Mouse (Mus musculus) layer of hippocampus, adult 18-20 months (tissue): ENCODE data around the gene Trim41. TPM values are rescaled to one million over a fixed set of nuclear protein-coding genes. Genes with fewer than 3 reads are reported as not detected.
A peak's percentile ranks its signal among the peaks of the same experiment; 100 is the strongest.
"Not testable (repeated sequence)": the region's sequence is repeated elsewhere in the genome, so short reads cannot be mapped to it uniquely, and the experiment has no call there.

Source experiments
- DNase-seq, 2 experiments: peaks; one replicate each; pipeline ENCODE4 v3.0.0; 2022; ENCODE audit warnings: low spot score in 2 of 2
- long read RNA-seq: library from polyadenylated mRNA; stranded (forward); transcript quantifications from one replicate; pipeline ENCODE4 v2.0.0, GENCODE M21; 2021
- total RNA-seq, 2 experiments: library from RNA; stranded (reverse); gene quantifications; 2 replicates each; pipeline ENCODE4 v1.2.3; 2021

Trim41 gene
- 10 to 100 TPM; 58.1 to 62.3 TPM for total RNA-seq
- long read RNA-seq, transcript Trim41-201 (6 exons, 3,432 nt), result major isoform, 6 of 15 reads
- long read RNA-seq, partial matches to known transcripts, result 8 of 15 reads
- long read RNA-seq, other reads (novel, unspliced or antisense), result 1 of 15 reads

DNA sequence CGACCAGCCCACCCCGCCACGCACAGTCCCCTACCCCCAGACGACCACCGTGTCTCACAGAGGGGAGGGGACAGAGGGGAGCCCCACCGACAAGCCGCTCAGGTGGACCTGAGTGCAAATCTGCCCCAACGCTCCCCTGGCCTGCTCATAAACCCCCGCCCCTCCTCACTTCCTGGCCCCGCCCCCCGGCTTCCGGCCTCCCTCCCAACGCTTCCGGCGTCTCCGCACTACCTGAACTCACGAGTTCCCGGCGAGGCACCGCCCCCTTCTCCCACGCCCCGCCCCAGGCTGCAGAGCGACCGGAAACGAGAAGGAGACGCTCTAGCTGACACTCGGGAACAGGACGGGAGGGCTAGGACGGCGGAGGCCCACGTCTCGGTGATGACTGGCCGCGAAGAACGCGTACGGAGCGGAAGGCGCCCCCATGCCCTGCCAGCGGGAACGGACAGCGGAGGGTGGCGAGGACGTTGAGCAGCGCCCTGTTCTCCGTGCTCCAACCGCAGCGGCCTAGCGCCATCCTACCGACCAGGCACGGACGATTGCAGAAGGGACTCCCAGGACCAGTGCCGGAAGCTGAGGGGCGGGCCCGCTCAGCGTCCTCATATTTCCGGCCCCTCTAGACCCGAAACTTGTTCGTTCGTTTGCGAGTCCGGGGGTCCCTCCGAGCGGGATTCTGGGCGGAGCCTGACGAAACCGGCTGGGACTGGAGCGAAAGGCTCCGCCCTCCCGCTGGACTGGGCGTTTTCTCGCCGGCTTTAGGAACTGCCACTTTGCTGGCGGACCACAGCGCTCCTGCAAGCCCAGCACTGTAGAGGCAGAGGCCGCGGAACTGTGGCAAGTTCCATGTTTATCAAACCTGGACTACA, at the start of gene Trim41:
Gene Trim41 (minus strand): TSS at position 554 of the 866 bp plus-strand sequence.
- peak; percentile 98 to 99 for DNase-seq

DNA sequence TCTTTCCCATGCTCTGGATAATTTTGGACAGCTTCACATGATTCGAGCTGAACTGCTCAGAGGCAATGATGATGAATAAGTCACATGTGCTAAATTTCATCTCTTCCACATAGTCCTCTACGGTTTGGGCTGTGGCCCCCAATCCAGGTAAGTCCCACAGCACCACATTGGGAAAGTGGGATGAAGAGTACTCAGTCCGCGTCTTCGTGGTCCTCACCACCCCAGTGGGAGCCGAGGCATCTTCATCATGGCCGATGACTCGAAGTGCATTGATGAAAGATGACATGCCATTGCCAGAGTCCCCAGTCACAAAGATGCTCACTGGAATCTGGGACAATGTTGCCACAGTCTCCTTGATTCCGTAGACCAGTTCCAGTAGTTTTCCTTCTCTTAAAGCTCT, 49.3 kb upstream of the Trim41 start:
- no peak for DNase-seq

DNA sequence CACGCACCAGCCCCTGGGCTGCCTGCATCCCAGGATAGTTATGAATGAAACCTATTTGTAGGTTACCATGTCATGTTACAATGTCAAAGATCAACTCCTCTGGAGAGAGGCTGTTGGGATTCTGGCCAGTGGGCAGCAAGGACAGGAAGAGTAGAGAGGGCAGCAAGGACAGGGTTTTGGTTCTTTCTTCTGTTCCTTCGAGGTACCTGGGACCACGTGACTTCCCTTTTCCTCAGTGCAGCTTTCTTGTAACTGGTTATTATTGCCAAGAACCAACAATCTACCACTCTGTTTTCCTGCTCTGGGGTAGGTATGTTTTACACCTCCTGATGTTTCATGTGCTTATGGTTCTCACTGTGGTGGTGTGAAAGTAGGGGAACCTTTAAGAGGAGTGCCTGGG, 46.7 kb upstream of the Trim41 start:
- no peak for DNase-seq

DNA sequence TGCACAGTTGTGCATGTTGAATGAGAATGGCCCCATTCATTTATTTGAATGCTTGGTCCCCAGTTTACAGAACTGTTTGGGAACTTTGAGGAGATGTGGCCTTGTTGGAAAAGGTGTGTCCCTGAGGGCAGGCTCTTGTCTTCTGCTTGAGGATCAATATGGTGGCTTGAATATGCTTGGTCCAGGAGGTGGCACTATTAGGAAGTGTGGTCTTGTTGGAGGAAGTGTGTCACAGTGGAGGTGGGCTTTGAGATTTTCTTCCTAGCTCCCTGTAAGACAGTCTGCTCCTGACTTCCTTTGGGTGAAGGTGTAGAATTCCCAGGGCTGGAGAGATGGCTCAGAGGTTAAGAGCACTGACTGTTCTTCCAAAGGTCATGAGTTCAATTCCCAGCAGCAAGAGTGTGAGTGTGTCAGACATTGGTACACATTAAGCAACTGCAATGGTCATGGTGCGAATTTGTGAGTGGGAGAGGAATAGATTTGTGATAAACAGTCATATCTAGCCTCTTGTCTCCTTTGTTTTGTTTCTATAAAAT, 45.7 kb upstream of the Trim41 start:
- no peak for DNase-seq

DNA sequence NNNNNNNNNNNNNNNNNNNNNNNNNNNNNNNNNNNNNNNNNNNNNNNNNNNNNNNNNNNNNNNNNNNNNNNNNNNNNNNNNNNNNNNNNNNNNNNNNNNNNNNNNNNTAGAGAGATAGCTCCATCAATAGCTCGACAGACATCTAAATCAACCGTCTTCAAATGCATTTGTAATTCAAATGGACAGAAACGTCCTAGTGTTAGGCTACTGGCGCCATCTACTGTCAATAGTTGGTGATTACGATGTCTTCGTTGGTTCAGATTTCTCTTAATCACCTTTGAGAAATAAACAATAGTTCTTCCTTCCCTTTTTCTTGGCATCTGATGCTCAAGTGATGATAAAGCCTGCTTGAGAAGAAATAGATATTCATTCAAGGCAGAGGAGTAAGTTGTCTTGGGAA, 41.9 kb upstream of the Trim41 start:
- DNase-seq, result peak in 1 of 2 experiments; percentile 85

DNA sequence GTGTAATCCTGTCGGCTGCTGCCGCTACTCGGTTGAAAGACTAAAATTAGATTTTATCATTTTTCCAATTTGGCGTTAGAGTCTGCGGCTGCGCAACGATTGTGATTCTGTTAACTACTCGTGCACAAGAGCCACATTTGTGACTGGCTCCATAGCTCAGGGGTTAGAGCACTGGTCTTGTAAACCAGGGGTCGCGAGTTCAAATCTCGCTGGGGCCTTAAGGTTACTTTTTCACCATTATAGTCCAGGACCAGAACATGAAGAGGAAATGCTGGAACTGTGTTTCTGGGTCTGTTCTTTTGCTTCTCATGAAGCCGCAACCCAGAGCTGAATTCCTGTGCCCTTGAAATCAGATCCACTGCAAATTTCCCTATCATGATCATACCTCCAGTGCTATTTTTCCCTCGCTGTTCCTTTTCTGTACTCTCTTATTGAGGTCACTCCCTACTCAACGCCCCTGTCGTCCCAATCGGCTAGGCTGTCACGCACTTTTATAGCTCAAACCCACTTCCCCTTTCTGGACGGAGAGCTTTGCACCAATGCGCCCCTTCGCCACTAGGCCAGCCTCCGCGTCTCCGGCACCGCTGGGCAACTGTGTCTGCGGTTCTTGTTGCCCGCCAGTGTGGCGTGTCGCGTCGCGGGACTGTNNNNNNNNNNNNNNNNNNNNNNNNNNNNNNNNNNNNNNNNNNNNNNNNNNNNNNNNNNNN, 36.5 kb upstream of the Trim41 start:
- DNase-seq, result peak; percentile 92 to 98

DNA sequence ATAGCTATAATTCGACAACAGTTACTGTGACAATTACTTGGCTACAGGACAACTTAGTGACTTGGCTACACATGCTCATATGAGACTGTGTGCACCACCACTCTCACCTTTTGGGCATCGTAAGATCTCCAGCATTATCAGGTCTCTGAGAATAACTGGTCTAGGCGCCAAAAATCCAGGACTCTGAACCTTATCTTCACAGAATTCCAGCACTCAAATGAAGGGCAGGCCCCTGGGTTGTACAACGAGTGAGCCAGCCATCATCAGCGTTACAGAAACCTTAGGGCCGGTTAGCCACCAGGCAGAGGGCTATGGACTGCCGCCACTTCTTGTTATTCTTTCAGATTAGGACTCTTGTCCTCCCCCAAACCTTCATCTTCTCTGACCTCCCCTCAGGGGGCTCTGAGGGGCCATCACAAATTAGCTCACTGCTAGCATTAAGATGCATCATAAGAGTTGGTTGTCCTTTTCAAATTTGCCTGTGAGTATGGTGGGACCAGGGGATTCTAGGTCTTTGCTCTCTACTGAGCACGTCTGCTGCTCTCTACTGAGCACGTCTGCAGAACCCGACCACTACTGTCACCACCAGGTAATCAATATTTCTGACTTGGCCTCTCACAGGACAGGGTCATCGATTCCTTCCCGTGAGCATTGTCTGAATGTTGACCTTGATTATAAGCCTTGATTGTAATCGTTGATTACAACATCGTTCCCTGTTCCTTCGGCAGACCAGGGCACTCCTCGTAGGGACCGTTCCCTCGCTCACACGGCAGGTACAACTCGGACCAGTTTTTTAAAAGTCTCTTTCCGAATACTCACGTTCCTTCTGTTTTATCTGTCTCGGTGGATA, 35.7 kb upstream of the Trim41 start:
- DNase-seq, result no peak

DNA sequence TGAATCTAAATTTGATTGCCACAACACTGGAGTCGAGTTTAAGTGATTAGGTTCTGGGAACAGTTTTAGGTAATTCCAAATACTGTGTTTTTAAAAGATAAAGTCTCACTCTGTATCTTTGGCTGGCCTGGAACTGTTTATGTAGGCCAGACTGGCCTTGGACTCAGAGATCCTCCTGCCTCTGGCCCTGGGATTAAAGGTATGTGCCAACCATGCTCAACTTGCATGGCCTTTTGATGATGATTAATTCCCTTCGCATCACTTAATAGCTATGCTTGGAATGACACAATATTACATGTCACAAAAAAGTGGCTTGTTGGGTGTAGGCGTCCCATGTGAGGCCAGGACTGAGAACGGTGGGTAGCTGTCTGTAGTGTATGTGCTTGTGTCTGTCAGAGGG, 35.0 kb upstream of the Trim41 start:
- no peak for DNase-seq

DNA sequence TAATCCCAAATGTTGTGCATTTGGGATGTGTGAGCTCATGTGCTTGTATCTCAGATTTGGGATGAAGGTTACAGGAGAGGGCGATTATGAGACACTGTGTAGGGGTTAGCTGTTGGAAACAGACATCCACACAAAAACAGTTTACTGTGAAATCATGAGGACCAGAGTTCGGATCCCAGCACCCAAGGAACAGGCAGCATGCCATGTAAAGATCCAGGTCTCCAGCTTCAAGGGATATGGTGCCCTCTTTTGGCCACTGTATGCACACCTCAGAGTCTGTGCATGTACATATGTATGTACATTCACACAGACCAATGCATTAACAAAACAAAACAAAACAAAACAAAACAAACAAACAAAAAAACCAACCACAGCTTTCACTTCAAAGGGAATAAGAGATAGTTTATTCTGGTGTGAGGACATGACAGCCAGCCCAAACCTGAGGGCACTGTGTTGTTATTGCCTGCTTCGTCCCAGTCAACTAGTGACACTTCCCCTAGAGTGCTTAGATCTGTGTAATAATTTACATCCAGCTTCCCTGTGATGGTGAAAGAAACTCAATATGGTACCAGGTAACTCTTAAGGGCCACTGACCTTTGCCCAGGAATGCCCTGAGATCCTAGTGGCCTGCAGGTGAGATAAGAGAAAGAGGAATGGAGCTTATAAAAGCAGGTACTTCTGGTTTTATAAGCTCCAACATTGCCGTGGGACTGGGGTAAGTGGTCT, 34.3 kb upstream of the Trim41 start:
- DNase-seq, result no peak

DNA sequence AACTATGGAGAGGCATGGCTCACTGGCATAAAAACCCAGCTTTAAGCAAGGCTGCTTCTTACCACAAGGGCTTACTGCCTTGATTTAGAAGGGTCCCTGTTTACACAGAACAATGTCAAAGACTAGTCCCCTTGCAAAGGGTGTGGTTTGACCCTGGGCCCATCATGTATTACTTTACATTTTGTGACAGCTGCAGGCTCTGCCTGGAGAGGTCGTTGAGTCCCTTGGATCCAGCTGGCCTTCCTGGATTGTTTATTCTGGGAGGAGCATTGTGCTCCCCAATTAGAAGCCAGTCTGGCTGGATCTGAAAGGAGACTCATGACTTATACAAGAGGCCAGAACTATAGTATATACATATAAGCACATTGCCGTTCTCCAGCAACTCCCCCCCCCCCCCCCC, 33.1 kb upstream of the Trim41 start:
- no peak for DNase-seq

DNA sequence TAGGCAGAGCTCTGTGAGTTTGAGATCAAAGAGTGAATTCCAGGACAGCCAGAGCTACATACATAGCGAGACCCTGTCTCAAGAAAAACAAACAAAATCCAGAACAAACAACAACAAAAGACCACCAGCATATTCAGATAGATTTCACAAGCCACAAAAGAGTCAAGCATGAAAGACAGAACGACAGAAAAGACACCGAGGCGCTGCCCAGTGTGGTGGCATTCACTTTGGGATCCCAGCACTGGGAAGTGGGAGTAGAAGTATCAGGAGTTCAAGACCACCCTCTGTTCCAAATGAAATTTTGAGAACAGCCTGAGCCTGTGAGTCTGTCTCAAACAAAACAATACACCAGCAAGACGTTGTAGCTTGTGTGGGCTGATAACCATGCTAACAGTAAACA, 29.7 kb upstream of the Trim41 start:
- DNase-seq, result no peak

DNA sequence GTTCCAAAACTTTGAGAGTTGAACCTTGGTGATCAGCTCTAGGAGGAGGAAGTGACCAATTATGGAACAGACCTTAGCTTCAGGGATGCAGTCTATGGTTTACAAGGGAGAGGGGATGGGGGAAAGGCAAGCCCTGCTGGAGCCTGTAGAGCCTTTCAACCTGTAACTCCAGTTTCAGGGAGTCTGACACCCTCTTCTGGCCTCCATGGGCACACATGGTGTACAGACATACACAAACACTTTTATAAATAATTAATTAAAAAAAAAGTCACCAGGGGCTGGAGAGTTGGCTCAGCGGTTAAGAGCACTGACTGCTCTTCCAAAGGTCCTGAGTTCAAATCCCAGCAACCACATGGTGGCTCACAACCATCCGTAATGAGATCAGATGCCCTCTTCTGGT, 29.2 kb upstream of the Trim41 start:
- not testable (repeated sequence) for DNase-seq

DNA sequence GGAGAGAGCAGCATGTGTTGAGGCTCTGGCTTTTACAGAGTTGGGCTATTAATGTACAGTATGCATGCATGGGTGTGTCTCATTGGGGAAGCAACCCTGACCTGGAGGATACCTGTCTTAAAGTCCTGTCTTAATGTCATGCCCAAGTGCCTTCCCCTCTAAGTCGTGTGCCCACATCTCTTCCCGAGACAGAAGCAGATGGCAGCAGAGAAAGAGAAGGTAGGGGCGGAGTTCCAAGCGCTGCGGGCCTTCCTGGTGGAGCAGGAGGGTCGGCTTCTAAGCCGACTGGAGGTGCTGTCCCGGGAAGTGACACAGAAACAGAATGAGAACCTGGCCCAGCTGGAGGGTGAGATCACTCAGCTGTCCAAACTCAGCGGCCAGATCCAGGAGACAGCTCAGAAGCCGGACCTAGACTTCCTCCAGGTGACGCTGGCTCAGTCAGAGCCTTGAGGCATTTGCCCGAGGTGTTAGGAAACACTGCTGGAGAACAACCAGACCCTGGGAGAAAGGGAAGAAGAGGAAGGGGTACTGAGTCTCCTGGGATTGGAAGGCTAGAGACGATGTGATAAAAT, 28.2 kb upstream of the Trim41 start:
- DNase-seq, result no peak

DNA sequence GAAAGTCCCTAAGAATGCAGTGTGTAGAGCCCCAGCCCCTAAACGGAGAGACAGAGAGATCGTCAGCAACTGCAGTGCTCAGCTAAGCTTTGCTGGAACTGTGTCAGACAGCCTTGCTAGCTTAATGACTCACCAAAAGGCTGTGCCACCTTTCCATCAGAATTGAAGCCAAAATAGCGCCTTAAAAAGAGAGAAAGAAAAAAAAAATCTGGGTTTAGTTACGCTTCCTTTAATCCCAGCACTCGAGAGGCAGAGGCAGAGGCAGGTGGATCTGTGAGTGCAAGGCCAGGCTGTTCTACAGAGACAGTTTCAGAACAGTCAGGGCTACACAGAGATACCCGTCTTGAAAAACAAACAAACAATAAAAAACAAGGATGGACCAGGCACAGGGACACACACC, 27.2 kb upstream of the Trim41 start:
- DNase-seq, result peak in 1 of 2 experiments; percentile 58

DNA sequence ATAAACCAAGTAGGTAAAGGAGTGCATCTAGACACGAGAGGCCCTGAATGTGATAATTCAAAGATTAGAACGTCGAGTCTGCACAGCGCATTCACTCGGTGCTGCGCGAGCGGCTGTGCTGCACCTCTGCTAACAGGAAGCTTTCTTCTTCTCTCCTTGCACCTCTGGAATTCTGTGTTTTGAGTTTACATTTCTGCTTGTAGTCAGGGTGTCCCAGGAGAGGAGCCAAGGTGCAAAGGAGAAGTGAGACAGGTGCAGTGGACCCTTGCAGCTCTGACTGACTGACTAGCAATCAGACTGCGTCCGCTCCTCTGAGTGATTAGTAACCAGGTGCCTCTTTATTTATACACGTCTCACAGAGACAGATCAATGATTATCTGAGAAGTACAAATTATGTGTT, 26.0 kb upstream of the Trim41 start:
- DNase-seq, result no peak

DNA sequence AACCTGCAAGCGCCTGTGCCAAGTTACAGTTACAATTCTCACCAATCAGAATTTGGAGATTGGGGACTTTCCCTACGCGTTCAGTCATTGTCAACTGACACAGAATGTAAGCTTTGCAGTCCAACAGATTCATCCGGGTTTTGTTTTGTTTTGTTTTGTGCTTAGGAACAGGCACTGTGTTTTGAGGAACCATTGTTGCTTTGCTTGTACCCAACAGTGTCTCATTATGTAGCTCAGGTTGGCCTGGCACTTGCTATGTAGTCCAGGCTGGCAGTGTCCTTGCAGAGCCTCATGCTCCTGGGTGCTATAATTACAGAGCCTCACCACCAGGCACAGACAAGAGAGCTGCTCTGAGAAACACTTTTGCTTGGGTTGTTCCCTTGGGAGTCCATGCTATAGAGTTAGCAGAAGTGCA, 25.2 kb upstream of the Trim41 start:
- DNase-seq, result no peak

DNA sequence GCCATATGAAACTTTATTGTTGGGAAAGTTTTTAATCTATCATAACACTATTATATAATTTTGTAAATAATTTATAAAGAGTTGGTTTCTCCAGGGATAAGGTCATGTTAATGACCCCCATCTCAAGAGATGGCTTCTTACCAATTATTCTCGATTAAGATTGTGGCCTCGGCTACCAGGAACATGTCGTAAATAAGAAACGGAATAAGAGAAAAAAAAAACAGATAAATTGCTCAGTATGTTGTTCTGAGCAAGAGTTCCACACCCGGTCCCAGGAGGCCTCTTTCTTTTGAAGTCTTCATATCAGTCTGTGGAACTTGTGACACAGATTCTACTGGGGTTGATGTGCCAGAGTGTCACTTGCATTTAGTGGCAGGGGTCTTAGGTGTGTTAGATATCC, 24.1 kb upstream of the Trim41 start:
- DNase-seq, result no peak

DNA sequence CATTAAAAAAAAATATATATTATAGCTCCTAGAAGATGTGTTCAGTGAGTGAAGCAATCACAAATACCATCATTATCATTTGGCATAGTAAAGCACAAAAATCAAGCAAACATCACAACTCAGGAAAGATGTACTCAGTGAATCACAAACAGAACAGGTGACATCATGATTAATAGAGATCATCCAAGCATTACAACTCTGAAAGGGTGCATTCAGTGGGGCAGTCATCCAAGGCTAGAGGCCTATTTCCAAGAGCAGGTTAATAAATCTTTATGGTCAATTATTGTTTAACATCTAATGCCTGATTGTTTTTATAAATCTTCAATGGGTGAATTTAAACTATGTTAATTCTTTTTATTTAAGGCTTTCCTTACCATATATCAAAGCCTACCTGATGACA, 23.7 kb upstream of the Trim41 start:
- no peak for DNase-seq

DNA sequence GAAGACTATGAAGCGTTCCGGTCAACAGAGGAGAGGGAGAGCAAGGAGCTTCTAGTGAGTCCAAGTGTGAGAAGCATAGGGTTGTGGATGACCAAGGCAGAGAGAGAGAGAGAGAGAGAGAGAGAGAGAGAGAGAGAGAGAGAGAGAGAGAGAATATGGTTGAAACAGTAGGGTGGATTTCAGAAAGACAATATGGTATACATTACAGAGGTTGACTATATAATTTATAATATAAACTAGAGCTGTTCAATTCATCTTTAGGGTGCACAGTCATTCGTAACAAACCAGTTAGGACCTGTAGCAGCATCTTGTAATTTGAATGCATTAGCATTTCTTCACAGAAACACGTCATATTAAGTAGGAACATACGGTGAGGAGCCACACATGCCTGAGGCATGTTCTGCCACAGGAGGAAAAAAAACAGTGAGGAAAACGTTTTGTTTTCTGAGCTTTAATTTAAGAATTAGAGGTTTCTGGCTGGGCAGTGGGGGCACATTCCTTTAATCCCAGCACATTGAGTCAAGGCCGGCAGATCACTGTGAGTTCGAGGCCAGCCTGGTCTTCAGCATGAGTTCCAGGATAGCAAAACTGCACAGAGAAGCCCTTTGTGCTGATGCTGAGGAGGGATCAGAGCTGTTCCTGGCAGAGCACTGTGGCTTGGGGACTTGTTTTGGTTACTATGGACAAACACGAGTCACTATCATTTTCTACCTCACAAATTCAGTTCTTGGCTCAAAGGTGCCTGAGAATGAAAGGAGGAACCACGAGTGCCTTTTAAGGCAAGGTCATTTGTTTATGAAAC, 21.9 kb upstream of the Trim41 start:
- no peak for DNase-seq
